Mouse (Mus musculus) T-helper 1 cell (primary cell): ENCODE data around the gene Serpinb6c.
"Not testable (repeated sequence)": the region's sequence is repeated elsewhere in the genome, so short reads cannot be mapped to it uniquely, and the experiment has no call there.

Source experiments
- in situ Hi-C: fragments of 300-600 bp; cut with MboI, MseI; formaldehyde crosslinking; loops from one replicate; pipeline ENCODE4 v1.15.1; 2025; ENCODE audit warnings: high pct_unique_total_duplicates

Gene Serpinb6c

DNA sequence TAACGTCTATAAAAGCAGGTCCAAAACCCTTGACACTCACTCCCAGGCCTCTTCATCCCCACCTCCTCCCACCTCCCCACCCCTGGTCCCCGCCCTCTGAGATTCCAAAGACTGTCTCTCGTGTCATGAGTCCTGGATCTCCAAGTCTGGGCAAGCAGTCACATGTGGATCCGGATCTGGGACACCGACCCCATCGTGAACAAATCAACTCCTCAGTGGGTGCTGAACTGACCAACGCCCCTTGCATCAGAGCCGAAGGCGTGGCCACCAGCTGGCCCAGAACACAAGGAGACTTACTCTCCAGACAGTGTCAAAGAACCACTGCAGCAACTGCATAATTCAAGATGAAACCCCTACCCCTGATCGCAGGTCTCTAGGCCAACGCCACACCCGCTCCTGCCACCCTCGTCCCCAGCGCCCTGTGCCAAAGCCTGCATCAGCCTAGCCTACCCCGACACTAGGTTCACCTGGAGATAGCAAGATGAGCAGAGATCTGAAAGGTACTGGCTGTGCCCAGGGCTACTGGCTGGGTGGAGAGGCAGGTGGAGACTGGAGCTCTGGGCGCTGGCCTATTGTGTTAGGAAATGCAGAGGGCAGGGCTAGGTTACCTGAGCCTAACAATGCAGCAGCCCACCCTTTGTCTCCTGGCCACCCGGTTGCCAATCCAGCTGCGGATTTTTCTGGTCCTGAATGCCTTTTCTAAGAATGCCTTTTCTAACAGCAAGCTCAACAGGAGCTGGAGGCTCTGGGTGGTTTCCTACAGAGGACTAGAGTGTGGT, at the start of gene Serpinb6c:
TSS of gene Serpinb6c (minus strand) at position 533 of the 779 bp plus-strand sequence.
- in situ Hi-C loops, result no loop called here

DNA sequence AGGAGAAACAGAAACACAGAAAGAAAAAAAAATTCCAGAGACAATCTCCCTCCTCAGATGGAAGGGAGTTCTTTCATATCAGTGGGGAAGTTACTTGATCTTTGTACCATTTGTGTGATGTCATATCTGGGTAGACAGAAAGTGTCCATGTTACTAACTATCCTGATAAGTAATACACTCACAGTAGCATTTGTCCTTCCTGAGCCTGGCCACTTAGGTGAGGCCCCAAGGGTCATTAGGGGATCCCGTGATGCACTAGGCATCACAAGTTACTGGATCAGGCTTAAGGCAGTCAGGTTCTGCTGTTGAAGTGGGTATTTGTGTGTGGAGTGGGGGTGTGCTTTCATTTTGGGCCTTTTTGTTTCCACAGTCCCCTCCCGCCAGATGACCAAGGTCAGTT, 47.4 kb upstream of the Serpinb6c start:
- in situ Hi-C loops, result loop anchor here (5.0 kb wide), 1 partner anchor 44 kb away; no protein-coding TSS in a partner anchor

- in situ Hi-C loops, result loop anchor here (5.0 kb wide), 1 partner anchor 45 kb away; no protein-coding TSS in a partner anchor
Measured at GRCm38 (mm10) chr13:33952075-33952449, 46.6 kb upstream of the Serpinb6c start.

DNA sequence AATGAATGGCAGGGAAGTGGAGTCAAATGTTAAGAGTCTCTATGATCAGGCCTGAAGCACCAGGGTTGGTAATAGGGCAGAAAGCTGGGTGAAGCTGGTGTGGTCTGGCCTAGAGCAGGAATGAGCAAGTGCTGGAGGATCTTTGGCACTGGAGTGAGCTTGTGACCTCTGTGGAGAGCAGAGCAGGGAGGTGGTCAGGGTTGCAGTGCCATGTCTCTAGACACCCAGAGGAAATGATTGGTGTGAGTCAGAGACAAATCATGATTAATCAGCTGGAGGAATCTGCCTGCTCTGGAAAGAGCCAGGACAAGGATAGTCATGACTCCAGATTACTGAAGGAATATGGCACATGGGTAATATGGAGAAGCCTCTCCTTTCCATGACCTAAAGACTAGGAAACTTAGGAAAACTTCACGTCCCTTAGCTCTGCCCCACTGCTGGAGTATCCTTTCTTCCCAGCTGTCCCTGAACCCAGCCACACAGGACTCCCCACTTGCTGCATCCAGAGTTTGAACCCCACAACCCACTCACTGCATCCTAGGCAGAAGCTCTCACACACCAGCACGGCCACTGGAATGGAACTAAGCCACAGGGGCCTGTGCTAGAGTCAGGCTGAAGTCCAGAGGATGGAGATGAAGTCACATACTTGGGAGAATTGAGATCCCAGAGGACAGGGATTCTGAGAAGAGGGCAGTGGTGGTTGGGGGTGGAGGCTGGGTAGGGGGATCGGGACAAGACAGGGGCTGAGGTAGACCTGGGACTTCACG, 46.0 kb upstream of the Serpinb6c start:
- in situ Hi-C loops, result loop anchor here (5.0 kb wide), 1 partner anchor 46 kb away; no protein-coding TSS in a partner anchor

- in situ Hi-C loops, result no loop called here
Measured at GRCm38 (mm10) chr13:33942212-33942779, 36.8 kb upstream of the Serpinb6c start.

GRCm38 (mm10) chr13:33941288-33941808, 35.8 kb upstream of the Serpinb6c start:
- in situ Hi-C loops, result no loop called here

DNA sequence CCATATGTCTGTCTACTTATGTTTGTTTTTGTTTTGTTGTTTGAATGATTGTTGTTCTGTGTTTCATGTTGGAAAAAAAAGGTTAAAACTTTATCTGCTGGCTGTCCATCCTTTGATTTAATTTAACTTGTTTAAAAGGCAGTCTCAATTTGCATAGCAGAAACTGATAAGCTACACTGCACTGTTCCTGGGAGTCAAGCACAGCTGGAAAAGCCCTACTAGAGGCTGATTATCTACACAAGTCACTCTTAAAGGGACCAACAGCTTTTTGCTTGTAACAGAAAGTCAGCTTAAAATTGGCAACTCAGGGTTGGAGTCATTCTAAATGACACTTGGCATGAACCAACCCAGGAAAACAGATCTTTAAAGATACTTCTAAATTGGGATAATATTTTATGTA, 32.1 kb upstream of the Serpinb6c start:
- in situ Hi-C loops, result not testable (repeated sequence)

GRCm38 (mm10) chr13:33937151-33937550, 31.6 kb upstream of the Serpinb6c start:
- in situ Hi-C loops, result no loop called here

- in situ Hi-C loops, result no loop called here
Measured at GRCm38 (mm10) chr13:33935465-33936181, 30.1 kb upstream of the Serpinb6c start.

GRCm38 (mm10) chr13:33934743-33935142, 29.2 kb upstream of the Serpinb6c start:
- in situ Hi-C loops, result no loop called here

DNA sequence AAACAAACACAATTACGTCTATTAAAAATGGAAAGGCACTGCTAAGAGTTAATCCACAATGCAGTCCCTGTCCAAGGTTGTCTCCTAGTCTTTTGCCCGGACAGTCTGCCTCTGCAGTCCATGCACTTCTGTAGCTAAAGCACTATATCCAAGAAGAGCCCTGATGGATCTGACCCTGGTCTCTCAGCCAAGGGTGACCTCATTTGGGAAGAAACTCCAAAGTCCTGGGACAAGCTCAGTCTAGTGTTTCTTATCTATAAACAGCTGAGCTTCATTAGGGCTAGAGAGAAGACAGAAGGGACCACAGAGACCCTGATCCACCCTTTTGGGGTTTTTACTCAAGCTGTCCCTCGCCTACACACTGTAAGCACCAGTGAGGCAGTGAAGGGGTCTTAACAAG, 25.4 kb upstream of the Serpinb6c start:
- in situ Hi-C loops, result no loop called here

DNA sequence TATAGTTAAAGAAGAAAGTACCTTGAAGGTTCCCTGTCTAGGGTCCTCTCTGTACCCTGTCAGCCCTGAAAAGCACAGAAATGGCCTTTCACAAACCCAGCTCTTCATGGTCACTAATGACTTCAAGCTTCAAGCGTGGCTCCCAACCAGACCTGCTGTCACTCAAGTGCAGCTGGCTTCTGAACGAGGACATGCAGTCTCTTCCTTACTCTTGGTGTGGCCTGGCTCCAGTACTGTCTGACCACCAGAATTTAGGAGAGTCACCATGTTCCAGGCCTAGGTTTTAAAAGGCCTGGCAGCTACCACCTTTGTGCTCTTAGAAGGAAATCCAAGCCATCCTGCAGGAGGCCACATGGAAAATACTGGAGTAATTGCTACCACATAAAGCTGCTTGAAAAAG, 24.8 kb upstream of the Serpinb6c start:
- in situ Hi-C loops, result no loop called here

DNA sequence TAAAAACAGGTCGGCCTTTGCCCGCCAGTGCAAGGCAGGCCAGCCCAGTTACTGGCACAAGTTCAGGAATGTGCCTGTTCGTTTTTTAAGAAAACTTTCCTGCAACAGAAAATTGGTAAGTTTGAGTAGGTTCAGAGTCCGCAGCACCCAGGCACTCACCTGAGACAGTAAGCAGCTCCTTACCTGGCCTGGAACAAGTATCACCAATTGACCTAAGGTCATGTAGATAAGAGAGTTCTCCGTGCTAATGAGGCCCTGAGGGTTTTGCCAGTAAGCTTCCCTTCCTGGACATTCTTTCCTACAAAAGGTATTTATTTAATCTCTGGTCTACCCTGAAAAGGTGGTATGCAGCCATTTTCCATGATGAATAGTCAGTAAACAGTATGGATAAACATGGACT, 16.2 kb upstream of the Serpinb6c start:
- in situ Hi-C loops, result no loop called here

GRCm38 (mm10) chr13:33921041-33921440, 15.5 kb upstream of the Serpinb6c start:
- in situ Hi-C loops, result no loop called here

DNA sequence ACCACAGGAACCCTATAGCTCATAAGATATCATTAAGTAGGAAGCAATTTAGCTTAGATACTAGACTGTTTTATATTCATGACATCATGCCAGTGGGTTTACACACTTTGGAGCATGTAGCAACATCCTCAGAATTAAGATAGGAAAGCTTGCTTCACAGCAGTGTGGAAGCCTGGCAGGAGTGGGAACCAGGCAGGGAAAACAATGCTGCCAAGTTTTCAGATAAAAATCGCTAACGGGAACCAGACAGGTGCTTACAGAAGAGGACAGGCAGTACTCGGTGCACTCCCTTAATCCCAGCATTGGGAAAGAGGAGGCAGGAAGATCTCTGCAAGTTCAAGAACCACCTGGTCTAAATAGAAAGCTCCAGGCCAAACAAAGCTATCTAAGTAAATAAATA, 1.3 kb upstream of the Serpinb6c start:
- in situ Hi-C loops, result no loop called here

DNA sequence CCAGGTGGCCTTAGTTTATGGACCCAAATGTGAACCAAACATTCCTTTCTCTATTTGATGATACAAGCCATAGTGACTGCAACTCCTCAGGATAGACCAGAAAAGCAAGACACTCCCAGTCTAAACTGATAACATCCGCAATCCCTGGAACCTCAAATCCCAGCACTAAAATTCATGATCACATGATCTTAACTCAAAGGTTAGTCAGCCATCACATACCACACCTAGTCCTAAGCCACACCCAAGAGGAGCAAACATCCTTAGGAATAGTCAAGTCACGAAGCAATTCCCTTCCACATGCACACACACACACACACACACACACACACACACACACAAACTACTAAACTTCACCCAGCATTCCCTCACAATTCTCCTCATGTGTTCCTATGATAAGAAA, 2.2 kb downstream of the Serpinb6c start:
- in situ Hi-C loops, result no loop called here

- in situ Hi-C loops, result no loop called here
Measured at GRCm38 (mm10) chr13:33894207-33894606, 11.3 kb downstream of the Serpinb6c start.

DNA sequence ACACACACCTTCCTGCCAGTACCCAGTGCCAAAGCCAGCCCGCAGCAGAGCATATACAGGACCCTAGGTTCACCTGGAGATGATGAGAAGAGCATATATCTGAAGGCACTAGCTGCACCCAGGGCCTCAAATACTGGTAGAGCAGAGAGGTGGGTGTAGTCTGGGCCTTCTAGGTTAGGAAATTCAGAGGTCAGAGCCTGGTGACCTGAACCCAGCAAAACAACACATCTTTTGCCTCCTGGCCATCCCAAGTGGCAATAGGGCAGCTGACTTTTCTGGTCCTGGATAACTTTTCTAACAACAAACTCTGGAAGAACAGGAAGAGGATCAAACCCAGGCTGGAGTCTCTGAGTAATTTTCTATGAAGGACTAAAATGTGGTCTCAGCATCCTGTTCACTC, 62.2 kb downstream of the Serpinb6c start, which contains the start of gene Serpinb6e:
TSS of gene Serpinb6e (minus strand) at position 101 of the 400 bp plus-strand sequence.
- in situ Hi-C loops, result no loop called here

DNA sequence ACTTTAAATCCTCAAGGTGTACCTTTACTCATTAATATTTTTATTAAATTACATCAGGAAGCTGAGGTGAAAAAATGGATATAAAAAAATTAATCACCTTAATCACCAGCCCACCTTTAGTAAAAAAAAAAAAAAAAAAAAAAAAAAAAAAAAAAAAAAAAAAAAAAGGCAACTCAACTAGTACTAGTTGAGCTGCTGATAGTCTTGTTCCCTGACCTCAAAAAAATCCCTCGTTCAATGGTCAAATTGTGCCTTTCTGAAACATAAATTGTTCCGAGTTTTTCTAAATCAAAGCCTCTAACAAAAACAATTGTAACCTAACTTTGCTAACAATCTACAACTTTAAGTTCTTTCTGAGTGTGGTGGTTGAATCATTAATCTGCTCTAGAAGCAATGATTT, 74.8 kb downstream of the Serpinb6c start:
- in situ Hi-C loops, result no loop called here
